Mouse (Mus musculus) MEL (cell line): ENCODE measurements around the gene Birc5.

Experiments used
- CTCF ChIP-seq, 3 experiments: IDR thresholded peaks in 2 of 3; conservative IDR thresholded peaks in 1 of 3; 2 replicates each; pipeline ENCODE4 v1.5.1; 2011 to 2012; ENCODE audit warnings: low read length in 3 of 3, low read depth in 2 of 3, mild to moderate bottlenecking in 2 of 3, improper control_type of control experiment in 1 of 3, inconsistent platforms in 1 of 3, mixed read lengths in 1 of 3, moderate library complexity in 1 of 3; ENCODE audit not compliant: control insufficient read depth in 1 of 3, insufficient read depth in 1 of 3, poor library complexity in 1 of 3, severe bottlenecking in 1 of 3
- GATA1 ChIP-seq: IDR thresholded peaks from 2 replicates; pipeline ENCODE4 v1.6.1; 2011; ENCODE audit warnings: low read depth, low read length, improper control_type of control experiment
- MXI1 ChIP-seq: IDR thresholded peaks from 2 replicates; pipeline ENCODE4 v1.6.1; 2011; ENCODE audit warnings: mild to moderate bottlenecking, low read depth, low read length, improper control_type of control experiment
- POLR2A ChIP-seq, 2 experiments: IDR thresholded peaks; 2 replicates each; pipeline ENCODE4 v1.6.1; 2011 to 2012; ENCODE audit warnings: low read length in 2 of 2, mild to moderate bottlenecking in 2 of 2, control low read depth in 1 of 2, improper control_type of control experiment in 1 of 2, low read depth in 1 of 2, moderate library complexity in 1 of 2; ENCODE audit not compliant: control insufficient read depth in 1 of 2, insufficient read depth in 1 of 2, poor library complexity in 1 of 2
- SMC3 ChIP-seq: IDR thresholded peaks from 2 replicates; pipeline ENCODE4 v1.6.1; 2011; ENCODE audit warnings: low read depth, low read length, improper control_type of control experiment
- USF1 ChIP-seq: IDR thresholded peaks from 2 replicates; pipeline ENCODE4 v1.6.1; 2014; ENCODE audit warnings: low read depth, mild to moderate bottlenecking, inconsistent platforms, low read length, improper control_type of control experiment, moderate library complexity

- no peak for TF ChIP-seq POLR2A (IDR thresholded peaks at IDR 0.05; ENCODE audit: control insufficient read depth in 1 of 2, insufficient read depth in 1 of 2, low read depth in 1 of 2, low read length in 2 of 2, poor library complexity in 1 of 2)
- TF ChIP-seq GATA1 = no peak
- TF ChIP-seq USF1 = no peak
- no peak for TF ChIP-seq MXI1
- no peak for TF ChIP-seq SMC3
- TF ChIP-seq CTCF (IDR thresholded peaks at IDR 0.05 in 2 of 3, conservative IDR thresholded peaks at IDR 0.05 in 1 of 3; ENCODE audit: control insufficient read depth in 1 of 3, insufficient read depth in 1 of 3, low read depth in 2 of 3, low read length in 3 of 3, poor library complexity in 1 of 3, severe bottlenecking in 1 of 3) = no peak
These were observed 32.6 kb upstream of the Birc5 start for GRCm38 (mm10) chr11:117816389-117816996.
